Mouse (Mus musculus) left cerebral cortex, postnatal 14 days (tissue): ENCODE measurements around the gene Cpa1. TPM values are rescaled to one million over a fixed set of nuclear protein-coding genes. Genes with fewer than 3 reads are reported as not detected.

Experiments
- DNase-seq, 2 experiments: peaks; one replicate each; pipeline ENCODE4 v3.0.0; 2021 to 2022; ENCODE audit warnings: low spot score in 2 of 2, mixed read lengths in 1 of 2
- intact Hi-C: fragments of 180-260 bp; cut with DNase I; formaldehyde crosslinking; loops from one replicate; pipeline ENCODE4 v1.15.1; 2025
- long read RNA-seq, 2 experiments: library from polyadenylated mRNA; stranded (forward); transcript quantifications; one replicate each; pipeline ENCODE4 v2.0.0; 2021
- total RNA-seq, 2 experiments: library from RNA; stranded (reverse); gene quantifications; 2 replicates each; pipeline ENCODE4 v1.2.3; 2021

Cpa1 gene
- total RNA-seq: not detected
- long read RNA-seq, experiment 1: 0 reads
- long read RNA-seq, experiment 2: 0 reads

DNA sequence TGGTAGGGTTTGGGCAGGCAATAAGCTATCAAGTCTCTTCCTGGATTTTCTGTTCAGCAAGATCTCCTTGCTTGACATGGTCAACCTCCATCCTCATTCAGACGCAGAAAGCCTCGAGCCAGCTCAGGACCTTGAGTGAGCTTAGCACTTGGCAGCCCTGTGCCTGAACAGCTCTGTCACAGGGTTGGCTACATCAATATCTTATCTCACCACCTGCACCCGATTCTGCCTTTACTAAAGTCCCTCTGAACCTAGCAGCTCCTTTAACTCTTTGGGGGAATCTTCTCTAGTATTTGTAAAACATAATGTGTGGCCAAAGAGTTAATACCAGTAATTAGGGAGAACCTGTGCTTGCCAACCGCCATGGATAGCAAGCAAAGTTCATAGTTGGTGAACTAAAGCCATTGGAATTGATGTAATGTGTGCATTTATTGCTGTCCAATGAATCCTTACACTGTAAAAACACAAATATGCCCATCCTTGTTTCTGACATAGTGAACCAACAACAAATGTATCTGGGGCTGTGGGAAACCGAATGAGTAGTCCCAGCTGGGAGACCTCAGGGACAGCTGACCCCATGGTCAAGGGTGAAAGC, at the start of gene Cpa1:
Gene Cpa1, plus strand, starts transcription at position 545 of the 595 bp plus-strand sequence.
- intact Hi-C loops: no loop called here
- no peak for DNase-seq

GRCm38 (mm10) chr6:30589819-30590218, 49.2 kb upstream of the Cpa1 start:
- no peak for DNase-seq
- intact Hi-C loops: no loop called here

GRCm38 (mm10) chr6:30591851-30592404, 47.1 kb upstream of the Cpa1 start:
- DNase-seq: no peak
- intact Hi-C loops: no loop called here

GRCm38 (mm10) chr6:30592417-30592974, 46.5 kb upstream of the Cpa1 start:
- DNase-seq: no peak
- intact Hi-C loops: no loop called here

DNA sequence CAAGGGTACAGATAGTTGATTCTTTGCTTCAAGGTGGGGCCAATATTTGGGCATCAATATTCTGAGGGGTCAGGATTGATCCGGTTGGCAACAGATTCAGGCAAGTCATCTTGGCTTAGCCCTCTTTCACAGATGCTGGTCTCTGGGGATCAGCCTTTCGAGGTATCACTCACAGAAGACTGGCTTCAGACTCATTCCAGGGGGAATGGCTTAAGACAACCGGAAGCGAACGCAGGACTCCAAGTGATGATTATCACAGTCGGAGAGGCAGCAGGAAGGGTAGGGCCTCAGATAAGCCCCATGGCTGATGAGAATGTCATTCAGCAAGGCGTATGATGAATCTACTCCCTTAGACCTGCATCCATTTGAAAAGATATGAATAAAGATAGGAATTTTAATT, 44.7 kb upstream of the Cpa1 start:
- no peak for DNase-seq
- intact Hi-C loops: no loop called here

- no peak for DNase-seq
- intact Hi-C loops: no loop called here
Observed at GRCm38 (mm10) chr6:30596230-30596898, 42.7 kb upstream of the Cpa1 start.

GRCm38 (mm10) chr6:30600033-30600432, 39.0 kb upstream of the Cpa1 start:
- intact Hi-C loops: no loop called here
- DNase-seq: no peak

DNA sequence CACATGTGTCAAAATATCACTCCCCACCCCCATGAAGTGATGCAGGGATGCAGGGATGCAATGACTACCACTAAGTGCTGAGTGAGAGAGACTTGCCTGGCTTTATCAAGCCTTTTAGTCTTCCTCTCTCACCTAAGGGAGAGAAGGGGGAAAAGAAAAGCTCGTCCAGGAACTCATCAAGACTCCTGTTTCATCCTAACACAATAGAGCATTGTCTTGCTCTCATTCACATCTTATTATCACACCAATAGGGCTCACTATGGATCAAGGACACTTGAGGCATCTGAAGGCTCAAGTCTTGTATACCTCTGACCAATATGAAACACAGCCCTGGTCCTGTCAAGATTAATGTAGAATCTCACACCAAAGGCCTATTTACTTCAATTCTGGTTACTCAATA, 38.0 kb upstream of the Cpa1 start:
- intact Hi-C loops: no loop called here

GRCm38 (mm10) chr6:30604342-30604867, 34.6 kb upstream of the Cpa1 start:
- intact Hi-C loops: no loop called here
- DNase-seq: no peak

More for the DNA sequence above, 38.0 kb upstream of the Cpa1 start:
- DNase-seq: no peak

DNA sequence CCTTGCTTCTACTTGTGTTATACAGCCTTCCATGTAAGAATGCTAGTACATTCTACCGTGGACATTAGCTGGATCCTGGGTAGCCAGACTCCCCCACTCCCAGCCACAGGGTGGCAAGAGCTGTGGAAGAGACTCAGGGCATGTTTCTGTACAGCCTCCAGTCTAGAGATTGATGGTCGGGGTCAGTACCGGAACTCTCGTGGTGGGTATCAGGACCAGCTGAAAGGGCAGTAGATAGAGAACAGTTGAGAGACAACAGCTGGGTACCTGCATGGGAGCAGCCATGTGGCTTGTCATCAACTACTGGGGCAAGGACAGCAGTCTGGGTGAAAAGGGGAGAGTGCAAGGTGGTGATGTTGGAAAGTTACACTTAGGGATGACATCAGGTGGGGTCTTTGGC, 33.9 kb upstream of the Cpa1 start:
- DNase-seq: no peak
- intact Hi-C loops: no loop called here

GRCm38 (mm10) chr6:30605672-30606071, 33.3 kb upstream of the Cpa1 start:
- no peak for DNase-seq
- intact Hi-C loops: no loop called here

- intact Hi-C loops: no loop called here
- DNase-seq: no peak
Observed at GRCm38 (mm10) chr6:30610710-30611109, 28.3 kb upstream of the Cpa1 start, which contains the start of gene Cpa5. TSS of gene Cpa5 (plus strand) at chr6:30611010.

DNA sequence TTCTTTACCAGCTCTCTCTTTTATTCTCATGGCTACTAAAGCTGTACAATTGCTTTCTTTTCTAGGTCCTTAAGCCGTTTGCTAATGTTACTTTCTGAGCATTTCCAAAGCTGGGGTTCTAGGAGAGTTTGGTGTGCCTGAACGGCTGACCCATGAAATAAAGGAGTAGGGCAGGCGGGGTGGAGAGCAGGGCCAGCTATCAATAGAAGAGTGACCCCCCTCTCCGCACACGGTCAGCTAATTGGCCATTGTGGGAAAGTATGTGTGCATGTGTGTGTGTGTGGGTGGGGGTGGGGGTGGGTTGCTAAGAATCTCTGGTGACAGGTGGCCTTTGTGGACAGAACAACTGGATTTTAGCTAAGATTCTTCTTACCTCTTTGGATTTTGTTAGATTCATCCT, 27.8 kb upstream of the Cpa1 start:
- intact Hi-C loops: no loop called here

DNA sequence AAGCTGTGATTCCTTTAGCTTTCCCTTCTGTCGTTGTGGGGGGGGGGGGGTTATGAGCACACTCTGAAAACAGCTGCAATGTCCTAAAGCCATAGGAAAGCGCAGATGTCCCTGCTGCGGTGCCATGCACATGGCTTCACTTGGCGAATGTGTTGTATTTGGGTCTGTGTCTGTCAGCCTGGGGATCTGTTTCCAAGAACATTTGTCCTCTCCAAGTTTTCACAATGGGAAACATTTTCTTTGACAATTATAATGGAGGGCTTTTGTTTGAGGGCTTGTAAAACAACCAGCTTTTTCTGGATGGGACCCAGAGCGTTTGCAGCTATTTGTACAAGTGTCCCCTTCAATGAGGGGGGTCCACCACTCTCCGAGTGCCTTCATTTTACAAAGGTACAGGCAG, 24.8 kb upstream of the Cpa1 start:
- DNase-seq: no peak
- intact Hi-C loops: no loop called here

More for the DNA sequence above, 27.8 kb upstream of the Cpa1 start:
- no peak for DNase-seq

GRCm38 (mm10) chr6:30615741-30616140, 23.3 kb upstream of the Cpa1 start:
- intact Hi-C loops: loop anchor here (5.0 kb wide), 1 partner anchor 43 kb away; no protein-coding TSS in a partner anchor
- no peak for DNase-seq

DNA sequence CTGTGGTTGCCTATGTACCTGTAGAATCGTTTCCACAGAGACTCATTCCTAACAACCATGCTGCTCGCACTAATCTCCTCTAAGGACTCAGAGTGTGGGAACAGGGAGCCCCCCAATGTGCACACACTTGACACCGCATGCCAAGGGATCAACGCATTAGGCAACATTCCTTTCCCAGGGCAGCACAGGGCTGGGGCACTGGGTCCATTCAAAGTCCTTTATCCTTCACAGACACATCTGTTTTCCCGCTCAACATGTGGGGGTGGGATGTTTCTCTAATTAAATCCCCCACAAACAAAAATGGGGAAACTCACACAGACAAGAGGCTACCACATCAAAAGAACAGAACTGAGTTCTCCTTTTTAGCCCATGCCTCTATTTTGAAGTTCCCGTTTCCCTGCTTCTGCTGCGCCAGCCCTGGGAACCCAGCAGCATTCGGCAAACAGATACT, 22.5 kb upstream of the Cpa1 start:
- DNase-seq: peak in 1 of 2 experiments; percentile 12
- intact Hi-C loops: loop anchor here (5.0 kb wide), 1 partner anchor 44 kb away; no protein-coding TSS in a partner anchor

DNA sequence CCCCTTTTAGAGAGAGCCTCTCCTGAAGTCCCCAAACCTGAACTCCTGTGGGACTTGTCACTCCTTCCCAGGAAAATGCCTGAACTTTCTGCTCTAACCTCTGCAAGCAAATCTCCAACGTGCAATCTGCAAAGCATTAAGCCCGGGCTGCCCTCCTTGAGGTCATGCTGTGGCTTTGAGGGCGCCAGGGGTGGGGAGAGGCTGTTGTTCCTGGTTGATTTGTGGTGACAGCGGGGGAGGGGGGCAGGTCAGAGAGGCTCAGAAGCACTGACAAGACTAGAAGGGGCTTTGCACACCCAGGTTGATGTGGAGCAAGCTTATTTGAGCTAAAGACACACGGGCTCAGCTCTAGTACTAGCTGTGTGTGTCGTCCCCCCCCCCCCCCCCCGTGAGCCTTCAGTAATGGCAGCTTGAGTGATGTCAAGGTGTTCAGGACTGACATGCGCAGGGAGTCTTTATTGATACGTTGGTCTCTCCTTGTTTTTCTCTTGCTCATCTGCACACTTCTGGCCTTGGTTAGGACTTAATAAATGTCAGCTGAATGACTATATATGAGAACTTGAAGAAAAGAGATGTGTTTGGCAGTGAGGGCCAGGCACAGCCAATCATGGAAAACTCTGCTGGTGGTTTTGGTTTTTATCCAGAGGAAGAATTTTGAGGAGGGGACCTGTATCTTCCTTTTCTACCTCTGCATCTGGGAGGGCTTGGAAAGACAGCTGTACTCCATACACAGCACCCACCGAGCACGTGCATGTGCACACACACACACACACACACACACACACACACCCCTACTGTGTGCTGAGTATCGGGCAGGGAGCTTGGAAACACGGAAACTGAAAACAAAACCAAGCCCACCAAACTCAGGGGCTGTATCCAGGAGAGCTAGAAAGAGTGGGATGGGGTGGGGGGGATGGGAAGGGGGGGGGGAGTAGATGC, 21.7 kb upstream of the Cpa1 start:
- intact Hi-C loops: loop anchor here (5.0 kb wide), 1 partner anchor 45 kb away; no protein-coding TSS in a partner anchor
- no peak for DNase-seq

GRCm38 (mm10) chr6:30617959-30618590, 20.9 kb upstream of the Cpa1 start:
- intact Hi-C loops: loop anchor here (5.0 kb wide), 1 partner anchor 46 kb away; no protein-coding TSS in a partner anchor
- DNase-seq: peak; percentile 70 to 86
